Comparison of ENCODE assay signal across 17 mouse cellular contexts in genomic region chrX:109175038-109175437, GRCm38 (mm10). TPM values are rescaled to one million over a fixed set of nuclear protein-coding genes. Genes with fewer than 3 reads are reported as not detected.
A peak's percentile ranks its signal among the peaks of the same experiment; 100 is the strongest.
DNase-seq lines count a peak whose midpoint lies in the region; ATAC-seq and TF ChIP-seq lines count a peak whose summit lies in the region.
"Had no signal": no experiment of that assay in that cellular context is flagged by ENCODE, and none has a peak within 500 bp of the region (broad histone marks: within the 10 kb centered on the region; RNA-seq: fewer than 3 reads in every experiment).

No protein-coding gene starts in this region.

- 75% methylated on average over 2 of the region's 2 CpGs for WGBS in heart, embryonic 11.5 days (ENCODE audit: insufficient replicate concordance)
- 51% methylated on average over 2 of the region's 2 CpGs for WGBS in lung, embryonic 15.5 days

- no peak overlapping the region for H3K4me2 ChIP-seq in heart, embryonic 11.5 days
- no peak overlapping the region for H3K4me2 ChIP-seq in lung, embryonic 15.5 days
- H3K4me2 ChIP-seq: hindbrain, embryonic 14.5 days; liver, embryonic 12.5 days had no signal

- no peak overlapping the region for H3K4me3 ChIP-seq in heart, embryonic 11.5 days (ENCODE audit: low read depth, low read length)
- no peak overlapping the region for H3K4me3 ChIP-seq in lung, embryonic 15.5 days
- H3K4me3 ChIP-seq in bone marrow macrophage, adult 2 months (ENCODE audit: insufficient read depth, low read length) = no peak overlapping the region
- H3K4me3 ChIP-seq: heart, adult 2 months; liver, embryonic 12.5 days had no signal

- H3K4me1 ChIP-seq in heart, embryonic 11.5 days (ENCODE audit: control insufficient read depth, insufficient read depth, low read length) = no peaks in the 10 kb centered on the region
- peaks cover 4% of the 10 kb centered on the region; the same call in 1 of the 2 replicates for H3K4me1 ChIP-seq in lung, embryonic 15.5 days
- peaks cover 11% of the 10 kb centered on the region for H3K4me1 ChIP-seq in bone marrow macrophage, adult 2 months (ENCODE audit: control insufficient read depth, insufficient read depth, low read length)
- H3K4me1 ChIP-seq: liver, embryonic 12.5 days had no signal

- no peaks in the 10 kb centered on the region for H3K9me3 ChIP-seq in heart, embryonic 11.5 days (replicated peaks; ENCODE audit: control insufficient read depth, low read length)
- no peaks in the 10 kb centered on the region for H3K9me3 ChIP-seq in lung, embryonic 15.5 days
- H3K9me3 ChIP-seq: liver, embryonic 12.5 days had no signal

- no peaks in the 10 kb centered on the region for H3K36me3 ChIP-seq in heart, embryonic 11.5 days (ENCODE audit: control insufficient read depth, insufficient read depth, low read length)
- H3K36me3 ChIP-seq in lung, embryonic 15.5 days = no peaks in the 10 kb centered on the region
- H3K36me3 ChIP-seq: liver, embryonic 12.5 days had no signal

- DNase-seq in heart, postnatal 36 days = no peak
- DNase-seq in lung, postnatal 25 days (ENCODE audit: low spot score) = no peak
- DNase-seq in spleen, postnatal 36 days (ENCODE audit: low spot score in 2 of 2) = no peak
- DNase-seq in testis, postnatal 10 days (ENCODE audit: low spot score) = no peak
- DNase-seq: cerebellum, adult 11-12 months; kidney, adult 2 months; thymus, postnatal 14 days had no signal

- 0 out of 2 replicates have a peak, but pooled peaks have one; percentile 14 for ATAC-seq in heart, embryonic 11.5 days (replicated peaks; ENCODE audit: insufficient number of reproducible peaks, low FRiP score, low TSS enrichment)
- peak; percentile 46; the same call in 1 of the 2 replicates for ATAC-seq in lung, embryonic 15.5 days (ENCODE audit: borderline replicate concordance, extremely low read depth, low FRiP score, low TSS enrichment)
- 0 out of 2 replicates have a peak, but pooled peaks have one; percentile 24 for ATAC-seq in megakaryocyte, adult 5-6 weeks (ENCODE audit: poor library complexity, severe bottlenecking)
- ATAC-seq: activated CD4-positive, CD25-positive, alpha-beta regulatory T cell, adult 4 months; liver, embryonic 12.5 days had no signal

- no peak overlapping the region for H3K9ac ChIP-seq in heart, embryonic 11.5 days (ENCODE audit: low read depth, low read length)
- H3K9ac ChIP-seq in lung, embryonic 15.5 days = no peak overlapping the region
- H3K9ac ChIP-seq: hindbrain, embryonic 14.5 days; liver, embryonic 12.5 days had no signal

- no peaks in the 10 kb centered on the region for H3K27me3 ChIP-seq in heart, embryonic 11.5 days (ENCODE audit: control insufficient read depth, insufficient read depth, low read length)
- no peaks in the 10 kb centered on the region for H3K27me3 ChIP-seq in lung, embryonic 15.5 days
- H3K27me3 ChIP-seq: liver, embryonic 12.5 days had no signal

- TF ChIP-seq CTCF in bone marrow macrophage, adult 2 months (IDR thresholded peaks at IDR 0.05; ENCODE audit: low read depth, low read length) = no peak

- H3K27ac ChIP-seq in heart, embryonic 11.5 days (ENCODE audit: low read depth, low read length) = no peak overlapping the region
- H3K27ac ChIP-seq in lung, embryonic 15.5 days = 0 out of 2 replicates have a peak overlapping the region, but pooled peaks have one; percentile 10
- peak overlapping the region; percentile 6; the same call in 1 of the 2 replicates for H3K27ac ChIP-seq in bone marrow macrophage, adult 2 months (ENCODE audit: insufficient read depth, low read depth, low read length)
- H3K27ac ChIP-seq: heart, adult 2 months; hindbrain, embryonic 14.5 days; liver, embryonic 12.5 days had no signal

- intact Hi-C loops in heart, postnatal 36 days (cut with DNase I) = no loop called here

- no peak for TF ChIP-seq POLR2A in bone marrow macrophage, adult 2 months (IDR thresholded peaks at IDR 0.05; ENCODE audit: borderline replicate concordance, low read depth, low read length)

RNA-seq across cellular contexts. Expression of gene Gm6377, which starts 21.5 kb away (rescaled TPM):
- 0.11 and 0.38 TPM in 2 replicates for polyA plus RNA-seq in heart, embryonic 11.5 days (2014; fragmentation: Nextera tagmentation; extraction: Ambion mirVana)
- under 1 TPM; 0.11 to 0.16 TPM for total RNA-seq in heart, postnatal 36 days (2021)
- not detected in 2 replicates for polyA plus RNA-seq in lung, embryonic 15.5 days (2015; fragmentation: Nextera tagmentation; extraction: Ambion mirVana)
- polyA plus RNA-seq in bone marrow macrophage, adult 2 months (2012; ENCODE audit: insufficient read depth, insufficient read length, missing spikeins) = 2.9 and 4.2 TPM in 2 replicates
- total RNA-seq in megakaryocyte, adult 5-6 weeks (2015) = 7.1 and 10.7 TPM in 2 replicates
- 9.1 and 14.9 TPM in 2 replicates for total RNA-seq in megakaryocyte, adult 5-6 weeks (2017)
- total RNA-seq: layer of hippocampus, adult 8-10 months; left cerebral cortex, postnatal 25 days had no signal
- polyA plus RNA-seq: hindbrain, embryonic 14.5 days had no signal
